Mouse (Mus musculus) macrophage (primary cell): Measurements from ENCODE around the gene Ccl6. TPM values are rescaled to one million over a fixed set of nuclear protein-coding genes. Genes with fewer than 3 reads are reported as not detected.

Source experiments
- H3K27ac ChIP-seq: fragments of 350-480 bp; formaldehyde crosslinking; 2 replicates; pipeline ENCODE4 v1.9.0; 2021
- H3K36me3 ChIP-seq: fragments of 350-480 bp; formaldehyde crosslinking; 2 replicates; pipeline ENCODE4 v1.9.0; 2021; ENCODE audit errors: inconsistent target
- H3K4me3 ChIP-seq: fragments of 350-480 bp; formaldehyde crosslinking; 2 replicates; pipeline ENCODE4 v1.9.0; 2021; ENCODE audit errors: inconsistent target
- H3K79me2 ChIP-seq: fragments of 350-480 bp; formaldehyde crosslinking; 2 replicates; pipeline ENCODE4 v1.9.0; 2021; ENCODE audit errors: inconsistent target
- WGBS: methylation state at CpG from one replicate; pipeline ENCODE4 v1.1.7; 2026; ENCODE audit warnings: inconsistent platforms; ENCODE audit not compliant: missing documents; 5-methylcytosine and 5-hydroxymethylcytosine counted together
- polyA plus RNA-seq: library from polyadenylated mRNA; stranded (reverse); fragments of 250-400 nt; gene quantifications from 3 replicates; pipeline ENCODE4 v1.2.4, GENCODE M21; 2018; ENCODE audit warnings: inconsistent platforms

The Ccl6 gene
- polyA plus RNA-seq, 1 experiment from 2014 or later, result 907 TPM

DNA sequence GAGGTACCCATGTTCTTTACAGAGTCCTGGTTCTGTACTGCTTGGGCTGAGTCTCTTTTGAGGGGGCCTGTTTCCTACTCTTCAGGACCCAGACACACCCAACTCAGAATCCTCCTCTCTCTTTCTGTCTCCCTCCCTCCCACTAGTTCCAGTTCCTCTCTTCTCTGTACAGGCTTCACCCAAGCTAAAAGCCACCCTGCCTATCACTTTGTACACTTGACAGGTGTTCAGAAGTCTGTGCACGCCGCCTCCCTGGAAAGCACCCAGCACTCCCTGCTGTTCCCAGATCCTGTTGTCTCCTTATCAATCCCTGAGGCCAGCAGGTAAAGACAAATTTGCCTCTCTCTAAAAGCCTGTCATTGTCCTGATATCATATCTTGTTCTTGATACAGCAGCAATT is 18.0 kb upstream of the Ccl6 start:
- WGBS, result 54% methylated on average over 2 of the region's 2 CpGs
- Histone ChIP-seq H3K4me3 (no peak overlapping the region), H3K36me3 (no peaks in the 10 kb centered on the region), H3K79me2 (no peaks in the 10 kb centered on the region), H3K27ac (no peak overlapping the region)

DNA sequence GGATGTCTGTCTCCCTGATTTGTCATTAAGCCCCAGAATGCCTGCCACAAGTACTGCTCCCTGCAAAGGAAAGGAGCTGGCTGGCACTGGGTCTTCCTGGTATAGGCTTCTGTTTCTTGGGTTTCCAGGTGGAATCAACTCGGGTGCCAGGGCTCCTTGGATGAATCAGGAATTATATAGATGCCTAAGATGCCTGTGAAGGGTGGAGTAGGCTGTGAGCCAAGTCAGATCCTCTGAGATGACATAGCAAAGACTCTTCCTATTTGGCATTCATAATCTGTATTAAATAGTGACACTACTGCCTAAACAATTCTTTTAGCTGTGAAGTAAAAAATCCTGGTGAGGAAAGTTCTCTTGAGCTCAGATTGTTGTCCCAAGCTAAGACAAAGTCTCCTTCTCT is 13.5 kb upstream of the Ccl6 start:
- Histone ChIP-seq H3K36me3 (no peaks in the 10 kb centered on the region), H3K4me3 (no peak overlapping the region), H3K27ac (peak overlapping the region; percentile 8; the same call in 1 of the 2 replicates), H3K79me2 (no peaks in the 10 kb centered on the region)
- WGBS, result 67% methylated on average over 1 of the region's 1 CpGs

DNA sequence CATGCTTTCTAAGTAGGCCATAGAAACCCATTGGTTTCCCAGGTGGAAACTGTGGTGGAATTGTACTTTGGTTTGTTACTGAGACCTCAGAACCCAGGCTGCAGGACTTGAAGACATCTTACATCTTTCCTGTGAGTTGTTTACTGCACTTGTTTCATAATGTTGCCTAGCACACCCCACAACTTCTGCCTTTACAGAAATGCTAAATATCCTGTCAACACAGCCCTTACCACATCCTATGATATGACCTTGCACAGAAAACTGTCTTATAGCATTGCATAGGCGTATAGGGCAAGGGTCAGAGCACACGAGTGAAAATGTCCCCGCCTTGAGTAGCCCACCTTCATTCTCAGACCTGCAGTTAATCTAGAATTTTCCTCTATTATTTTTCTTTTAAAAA is 12.6 kb upstream of the Ccl6 start:
- Histone ChIP-seq H3K36me3 (no peaks in the 10 kb centered on the region), H3K79me2 (no peaks in the 10 kb centered on the region), H3K4me3 (no peak overlapping the region), H3K27ac (peak overlapping the region; percentile 72)
- WGBS, result 59% methylated on average over 3 of the region's 3 CpGs

DNA sequence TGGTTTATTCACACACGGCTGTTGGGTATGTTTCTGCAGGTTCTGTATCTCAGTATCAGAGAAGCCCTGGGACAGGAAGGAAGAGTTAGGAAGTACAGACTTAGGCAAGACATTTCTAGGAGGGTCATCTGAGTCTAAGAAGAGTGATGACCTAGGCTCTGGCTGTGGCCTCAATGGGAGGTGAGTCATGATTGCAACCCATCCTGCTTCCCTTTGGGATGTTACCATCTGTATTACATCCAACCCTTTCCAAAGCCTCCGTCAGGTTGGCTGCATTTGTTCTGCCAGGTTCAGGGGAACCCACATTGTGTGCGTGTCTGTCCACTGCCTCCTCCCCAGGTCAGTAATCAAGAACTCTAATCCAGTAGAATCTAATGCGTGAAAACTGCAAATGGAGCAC is 11.8 kb upstream of the Ccl6 start:
- Histone ChIP-seq H3K4me3 (no peak overlapping the region), H3K27ac (peak overlapping the region; percentile 72), H3K36me3 (no peaks in the 10 kb centered on the region), H3K79me2 (no peaks in the 10 kb centered on the region)
- WGBS, result 63% methylated on average over 4 of the region's 4 CpGs

DNA sequence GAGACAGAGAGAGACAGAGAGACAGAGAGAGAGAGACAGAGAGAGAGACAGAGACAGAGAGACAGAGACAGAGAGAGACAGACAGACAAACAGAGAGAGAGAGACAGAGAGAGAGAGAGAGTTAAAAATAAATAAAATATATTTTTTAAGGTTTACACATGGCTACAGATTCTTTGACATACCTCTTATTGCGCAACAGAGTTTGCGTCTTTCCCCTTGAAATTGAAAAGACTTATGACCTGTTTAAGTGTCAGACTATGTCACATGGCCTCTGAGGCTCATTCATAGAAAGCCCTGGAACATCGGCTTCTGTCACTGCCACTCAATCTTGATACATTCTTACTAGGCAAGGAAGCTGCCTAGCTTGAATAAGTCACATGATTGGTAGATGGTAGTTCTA is 10.5 kb upstream of the Ccl6 start:
- no peaks in the 10 kb centered on the region for H3K79me2 ChIP-seq
- no peaks in the 10 kb centered on the region for H3K36me3 ChIP-seq
- peak overlapping the region; percentile 72 for H3K27ac ChIP-seq
- H3K4me3 ChIP-seq, result no peak overlapping the region
- WGBS, result 48% methylated on average over 3 of the region's 3 CpGs

DNA sequence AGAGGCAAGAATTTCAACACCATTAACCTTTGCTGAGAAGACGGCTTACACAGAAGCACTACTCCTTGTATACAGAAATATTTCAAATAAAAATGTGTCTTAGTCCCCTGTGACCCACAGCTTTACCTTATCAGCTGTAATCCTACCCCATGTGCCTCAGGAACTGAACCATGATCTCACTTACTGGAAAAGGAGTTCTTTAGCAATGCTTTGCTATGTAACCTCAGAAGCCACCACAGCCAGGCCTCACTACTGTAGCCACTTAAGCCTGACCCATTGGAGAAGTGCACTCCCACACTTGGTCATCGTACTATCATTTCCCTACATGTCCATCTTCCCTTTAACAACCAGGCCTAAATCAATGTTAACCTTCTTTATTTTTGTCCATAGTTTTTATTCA is 7.7 kb upstream of the Ccl6 start:
- WGBS, result 47% methylated on average over 2 of the region's 2 CpGs

DNA sequence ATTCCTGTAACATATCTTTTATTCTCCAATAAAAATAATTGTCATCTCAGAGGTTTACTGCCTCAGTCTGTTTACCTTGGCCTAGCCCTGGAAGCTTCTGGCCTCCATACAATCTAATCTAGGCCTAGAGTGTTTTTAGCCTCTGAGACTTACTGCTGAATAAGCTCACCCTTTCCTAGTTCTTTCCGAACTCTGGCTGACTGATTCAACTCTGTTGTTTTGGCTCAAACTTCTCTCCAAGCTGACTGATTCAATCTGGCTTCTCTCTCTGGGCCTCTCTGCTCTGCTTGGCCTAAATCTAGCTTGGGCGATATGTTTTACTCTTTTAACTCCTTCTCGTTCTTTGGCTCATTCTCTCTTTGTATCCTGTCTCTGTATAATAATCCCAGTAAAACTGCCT is 6.1 kb upstream of the Ccl6 start:
- no peaks in the 10 kb centered on the region for H3K36me3 ChIP-seq
- 94% methylated on average over 3 of the region's 3 CpGs for WGBS
- H3K27ac ChIP-seq, result peak overlapping the region; percentile 15; the same call in 1 of the 2 replicates
- no peaks in the 10 kb centered on the region for H3K79me2 ChIP-seq
- H3K4me3 ChIP-seq, result no peak overlapping the region

More for the DNA sequence above, 7.7 kb upstream of the Ccl6 start:
- no peaks in the 10 kb centered on the region for H3K79me2 ChIP-seq
- no peak overlapping the region for H3K4me3 ChIP-seq
- H3K27ac ChIP-seq, result peak overlapping the region; percentile 31
- H3K36me3 ChIP-seq, result no peaks in the 10 kb centered on the region

DNA sequence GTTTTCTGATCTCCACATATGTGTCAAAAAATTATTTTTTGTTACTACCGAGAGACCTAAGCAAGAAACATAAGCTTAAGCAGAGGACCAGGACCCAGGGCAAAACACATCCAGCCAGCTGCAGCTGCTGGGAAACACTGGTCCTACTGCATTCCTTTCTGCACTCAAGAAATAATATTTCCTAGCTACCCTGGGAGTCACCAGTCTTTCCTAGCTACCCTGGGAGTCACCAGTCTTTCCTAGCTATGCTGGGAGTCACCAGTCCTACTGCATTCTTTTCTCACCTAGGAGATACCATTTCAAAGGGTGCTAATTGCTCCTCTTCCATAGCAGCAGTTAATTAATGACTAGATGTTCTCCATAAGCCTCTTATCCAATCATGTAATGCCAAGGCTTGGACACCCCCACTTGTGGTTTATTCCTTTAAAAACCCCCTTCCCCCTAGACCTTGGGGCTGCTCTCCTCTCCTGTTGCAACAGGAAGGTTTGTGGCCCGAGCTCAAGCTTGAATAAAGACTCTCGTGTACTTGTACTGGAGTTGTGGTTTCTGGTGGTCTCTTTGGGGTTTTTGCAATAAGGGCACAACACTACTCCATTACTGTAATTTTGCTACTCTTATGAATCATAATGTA is 5.4 kb upstream of the Ccl6 start:
- H3K36me3 ChIP-seq, result no peaks in the 10 kb centered on the region
- no peak overlapping the region for H3K4me3 ChIP-seq
- 0 out of 2 replicates have a peak overlapping the region, but pooled peaks have one; percentile 15 for H3K27ac ChIP-seq
- WGBS, result 67% methylated on average over 3 of the region's 3 CpGs
- H3K79me2 ChIP-seq, result no peaks in the 10 kb centered on the region

DNA sequence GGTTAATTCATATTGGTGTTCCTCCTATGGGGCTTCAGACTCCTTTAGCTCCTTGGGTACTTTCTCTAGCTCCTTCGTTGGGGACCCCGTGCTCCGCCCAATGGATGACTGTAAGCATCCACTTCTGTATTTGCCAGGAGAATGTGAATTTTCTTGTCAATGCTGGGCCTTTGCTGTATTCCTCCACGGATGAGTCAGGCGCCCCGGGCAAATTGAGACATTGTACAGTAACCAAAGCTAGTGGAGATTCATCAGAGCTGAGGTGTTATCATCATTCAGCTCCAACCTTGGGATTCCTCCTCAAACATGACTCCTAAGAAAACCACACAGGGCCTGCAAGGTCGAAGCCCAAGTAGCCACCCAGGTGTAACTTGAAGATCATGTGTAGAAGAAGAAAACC is 4.9 kb upstream of the Ccl6 start:
- Histone ChIP-seq H3K36me3 (no peaks in the 10 kb centered on the region), H3K27ac (no peak overlapping the region), H3K79me2 (no peaks in the 10 kb centered on the region; the same call in 1 of the 2 replicates), H3K4me3 (no peak overlapping the region)
- WGBS, result 88% methylated on average over 7 of the region's 7 CpGs

DNA sequence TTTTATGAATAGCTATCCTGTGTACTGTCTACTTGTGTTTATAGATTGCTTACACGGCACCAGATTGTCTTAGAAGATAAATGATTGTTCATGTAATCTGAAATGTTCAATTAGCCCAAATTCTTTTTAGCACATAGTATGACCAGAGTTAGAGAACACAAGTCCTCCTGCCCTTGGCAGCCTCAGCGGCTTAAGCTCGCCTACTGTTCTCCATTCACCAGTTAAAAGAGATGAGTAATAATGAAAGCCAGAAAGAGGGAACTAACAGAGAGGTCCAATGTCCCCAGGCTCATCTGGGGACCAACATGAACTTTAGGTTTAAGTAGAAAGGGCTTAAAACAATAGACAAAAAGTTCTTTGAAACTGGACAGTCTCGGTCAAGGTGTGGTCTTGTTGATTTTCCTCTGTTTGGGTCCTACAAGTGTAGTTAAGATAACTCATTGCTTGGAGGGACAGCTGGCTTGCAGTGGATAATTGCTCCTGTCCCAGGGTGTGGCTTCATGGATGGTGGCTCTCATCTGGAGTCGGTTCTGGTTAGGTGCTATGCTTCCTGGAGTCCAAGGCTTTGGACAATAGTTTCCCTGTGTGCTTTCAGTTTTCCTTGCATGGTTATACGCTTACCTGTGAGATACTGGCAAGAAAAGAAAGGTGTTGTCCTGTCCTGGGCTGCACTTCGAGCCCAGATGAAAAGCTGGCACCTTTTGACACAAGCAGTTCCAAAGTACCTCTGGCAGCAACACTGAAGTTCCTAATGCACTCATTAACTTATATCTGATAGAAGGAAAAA is 3.0 kb upstream of the Ccl6 start:
- H3K4me3 ChIP-seq, result no peak overlapping the region
- H3K27ac ChIP-seq, result peak overlapping the region; percentile 91
- H3K36me3 ChIP-seq, result no peaks in the 10 kb centered on the region
- WGBS, result 43% methylated on average over 7 of the region's 7 CpGs
- H3K79me2 ChIP-seq, result peaks cover 19% of the 10 kb centered on the region

DNA sequence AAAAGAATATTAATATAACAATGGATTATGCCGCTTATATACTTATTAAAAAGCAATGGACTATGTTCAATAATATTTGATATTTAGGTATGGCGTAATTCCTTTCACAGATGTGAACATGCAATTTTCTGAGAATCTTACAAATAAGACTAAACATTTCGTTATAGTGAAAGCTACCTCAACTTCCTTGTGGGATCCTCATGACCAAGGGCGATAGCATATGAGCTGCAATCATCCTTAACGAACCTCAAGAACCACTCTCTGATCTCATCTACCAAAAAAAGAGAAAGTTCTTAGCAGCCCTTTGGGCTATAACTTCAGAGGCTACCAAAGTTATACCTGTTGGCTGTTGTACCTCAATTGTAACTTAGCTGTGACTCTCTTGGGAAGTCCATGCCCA is 566 bp upstream of the Ccl6 start:
- Histone ChIP-seq H3K36me3 (peaks cover 15% of the 10 kb centered on the region), H3K79me2 (peaks cover 27% of the 10 kb centered on the region), H3K4me3 (no peak overlapping the region), H3K27ac (peak overlapping the region; percentile 91)
- WGBS, result 43% methylated on average over 5 of the region's 5 CpGs

DNA sequence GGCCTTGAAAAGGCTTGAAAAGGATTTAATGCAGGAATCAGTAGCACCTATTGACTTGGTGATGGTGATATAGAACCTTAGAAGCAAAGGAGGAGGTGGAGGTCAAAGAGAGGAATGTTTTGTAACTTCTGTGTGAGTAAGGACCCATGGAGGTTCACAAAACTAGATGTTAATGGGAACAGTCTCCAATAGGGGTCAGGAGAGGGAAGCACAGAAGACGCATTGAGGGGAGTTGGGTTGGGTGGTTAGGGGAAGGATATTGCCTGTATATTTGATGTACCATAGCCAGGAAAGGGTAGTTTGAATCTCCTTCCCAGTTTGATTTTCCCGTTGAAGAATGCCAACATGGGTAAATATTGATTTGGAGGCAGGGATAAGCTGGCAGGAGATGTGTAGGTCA is 8.7 kb downstream of the Ccl6 start:
- Histone ChIP-seq H3K79me2 (peaks cover under 1% of the 10 kb centered on the region; the same call in 1 of the 2 replicates), H3K36me3 (peaks cover 20% of the 10 kb centered on the region)
- WGBS, result 42% methylated on average over 2 of the region's 2 CpGs

DNA sequence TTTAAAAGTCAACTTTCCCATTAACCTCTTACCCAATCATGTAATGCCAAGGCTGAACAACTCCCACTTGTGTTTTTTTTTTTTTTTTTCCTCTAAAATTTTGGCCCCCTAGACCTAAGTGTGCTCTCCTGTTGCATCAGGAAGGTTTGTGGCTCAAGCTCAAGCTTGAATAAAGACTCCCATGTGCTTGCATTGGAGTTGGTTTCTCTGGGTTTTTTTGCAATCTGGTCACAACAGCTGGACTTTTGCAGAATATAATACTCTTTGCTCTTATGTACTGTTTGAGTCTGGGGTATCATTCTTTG is 9.5 kb downstream of the Ccl6 start:
- H3K27ac ChIP-seq, result no peak overlapping the region
- H3K36me3 ChIP-seq, result peaks cover 12% of the 10 kb centered on the region
- H3K79me2 ChIP-seq, result peaks cover 5% of the 10 kb centered on the region; the same call in 1 of the 2 replicates
- no peak overlapping the region for H3K4me3 ChIP-seq

More for the DNA sequence above, 8.7 kb downstream of the Ccl6 start:
- Histone ChIP-seq H3K4me3 (no peak overlapping the region), H3K27ac (no peak overlapping the region)

DNA sequence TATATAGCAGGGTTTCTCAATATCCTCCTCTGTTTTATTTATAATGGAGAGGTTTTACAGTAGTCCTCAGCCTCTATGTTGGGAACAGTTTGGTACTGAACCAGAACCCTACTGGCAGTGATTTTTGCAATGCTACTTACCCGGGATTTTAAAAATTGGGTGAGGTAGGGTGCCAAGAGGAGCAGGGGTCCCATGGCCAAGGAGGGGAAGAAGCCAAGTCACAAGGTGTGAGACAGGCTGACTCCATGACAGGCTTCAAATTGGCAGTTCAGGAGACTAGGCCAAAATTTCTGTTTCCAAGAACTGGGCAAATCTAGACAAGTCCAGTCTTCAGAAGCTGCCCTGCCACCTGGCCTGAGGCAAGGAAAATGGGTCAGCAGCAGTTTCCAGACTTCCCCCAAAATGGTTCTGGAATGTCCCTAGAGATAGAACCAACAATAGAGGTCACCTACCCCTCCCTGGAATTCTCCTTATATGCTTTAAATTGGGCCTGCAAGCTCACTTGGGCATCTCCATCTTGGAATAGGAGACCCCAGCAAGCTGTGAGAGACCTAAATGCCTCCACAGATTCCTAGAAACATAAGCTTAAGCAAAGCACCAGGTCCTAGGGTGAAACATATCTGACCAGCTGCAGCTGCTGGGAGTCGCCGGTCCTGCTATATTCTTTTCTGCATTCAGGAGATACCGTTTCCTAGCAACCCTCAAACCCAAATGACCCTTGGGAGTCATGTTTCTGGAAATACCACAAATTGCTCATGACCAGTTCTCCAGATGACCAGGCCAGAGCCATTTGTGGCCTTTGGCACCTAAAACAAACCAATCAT is 10.0 kb downstream of the Ccl6 start:
- H3K36me3 ChIP-seq, result peaks cover 6% of the 10 kb centered on the region
- no peak overlapping the region for H3K27ac ChIP-seq
- H3K4me3 ChIP-seq, result no peak overlapping the region
- 96% methylated on average over 4 of the region's 4 CpGs for WGBS
- H3K79me2 ChIP-seq, result peaks cover 8% of the 10 kb centered on the region
